Mouse (Mus musculus) small intestine, adult 2 months (tissue): ENCODE results near the gene Pbx2.

Experiments
- CTCF ChIP-seq: fragments of 200-500 bp; IDR thresholded peaks from 2 replicates; pipeline ENCODE4 v1.5.1; 2012; ENCODE audit warnings: low read depth, mild to moderate bottlenecking, control low read depth, inconsistent platforms, low read length, moderate library complexity, mixed read lengths; ENCODE audit not compliant: insufficient replicate concordance, insufficient read length; ENCODE audit errors: extremely low read depth
- POLR2A ChIP-seq: fragments of 200-500 bp; IDR thresholded peaks from 2 replicates; pipeline ENCODE4 v1.6.1; 2012; ENCODE audit warnings: low read depth, mild to moderate bottlenecking, control low read depth, inconsistent platforms, low read length, moderate library complexity

DNA sequence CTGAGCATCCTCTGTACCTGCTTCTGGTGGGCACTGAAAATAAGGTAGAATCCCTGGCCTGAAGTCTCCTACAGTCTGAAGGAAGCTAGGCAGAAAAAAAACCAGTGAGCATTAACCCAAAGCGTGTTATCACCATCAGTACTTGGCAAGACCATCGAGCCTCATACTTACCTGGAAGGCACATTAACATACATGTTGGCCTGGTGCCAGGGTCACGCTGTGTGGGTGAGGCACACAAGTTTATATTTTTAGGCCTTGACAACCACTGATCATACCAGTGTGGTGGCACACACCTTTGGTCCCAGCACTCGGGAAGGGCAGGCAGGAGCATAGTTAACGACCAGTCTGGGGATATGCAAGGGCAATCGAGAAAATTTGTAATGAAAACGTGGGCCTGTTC lies 16.9 kb downstream of the Pbx2 start:
- TF ChIP-seq CTCF: no peak
- no peak for TF ChIP-seq POLR2A
